Mouse (Mus musculus): Measurements from ENCODE around the gene Ifi211. TPM values are rescaled to one million over a fixed set of nuclear protein-coding genes. Genes with fewer than 3 reads are reported as not detected.
"Not testable (repeated sequence)": the region's sequence is repeated elsewhere in the genome, so short reads cannot be mapped to it uniquely, and the experiment has no call there.

Ifi211 gene
- polyA plus RNA-seq (2015; fragmentation: Nextera tagmentation; extraction: Ambion mirVana), result 2.9 and 4.5 TPM in 2 replicates

GRCm38 (mm10) chr1:173912548-173913255, at the start of gene Ifi211:
TSS of gene Ifi211 (minus strand) at chr1:173913046.
- ATAC-seq (replicated peaks; ENCODE audit: insufficient number of reproducible peaks, insufficient read depth, low FRiP score, low read depth); H3K9me3 ChIP-seq (replicated peaks); H3K36me3 ChIP-seq; H3K9ac ChIP-seq; H3K4me3 ChIP-seq; H3K4me1 ChIP-seq (replicated peaks); H3K4me2 ChIP-seq; H3K27me3 ChIP-seq; H3K27ac ChIP-seq: not testable (repeated sequence)
- 66% methylated on average over 6 of the region's 6 CpGs for WGBS

GRCm38 (mm10) chr1:173961491-173961890, 48.6 kb upstream of the Ifi211 start:
- not testable (repeated sequence) for ATAC-seq (replicated peaks; ENCODE audit: insufficient number of reproducible peaks, insufficient read depth, low FRiP score, low read depth); H3K9ac ChIP-seq; H3K9me3 ChIP-seq (replicated peaks); H3K4me3 ChIP-seq; H3K36me3 ChIP-seq; H3K4me1 ChIP-seq (replicated peaks); H3K27ac ChIP-seq; H3K4me2 ChIP-seq; H3K27me3 ChIP-seq
- WGBS, result 63% methylated on average over 1 of the region's 1 CpGs

GRCm38 (mm10) chr1:173959998-173960397, 47.2 kb upstream of the Ifi211 start:
- ATAC-seq (replicated peaks; ENCODE audit: insufficient number of reproducible peaks, insufficient read depth, low FRiP score, low read depth); H3K4me1 ChIP-seq (replicated peaks); H3K36me3 ChIP-seq; H3K9me3 ChIP-seq (replicated peaks); H3K9ac ChIP-seq; H3K4me2 ChIP-seq; H3K27me3 ChIP-seq; H3K27ac ChIP-seq; H3K4me3 ChIP-seq: not testable (repeated sequence)
- WGBS, result 57% methylated on average over 3 of the region's 3 CpGs

GRCm38 (mm10) chr1:173955839-173956527, 43.1 kb upstream of the Ifi211 start:
- ATAC-seq (replicated peaks; ENCODE audit: insufficient number of reproducible peaks, insufficient read depth, low FRiP score, low read depth); H3K9ac ChIP-seq; H3K4me2 ChIP-seq; H3K27ac ChIP-seq; H3K9me3 ChIP-seq (replicated peaks); H3K4me3 ChIP-seq; H3K4me1 ChIP-seq (replicated peaks); H3K36me3 ChIP-seq; H3K27me3 ChIP-seq: not testable (repeated sequence)
- 58% methylated on average over 3 of the region's 3 CpGs for WGBS

GRCm38 (mm10) chr1:173955071-173955796, 42.4 kb upstream of the Ifi211 start:
- Histone ChIP-seq H3K9me3 (replicated peaks) (no peaks in the 10 kb centered on the region), H3K27ac (no peak overlapping the region), H3K9ac (no peak overlapping the region), H3K27me3 (no peaks in the 10 kb centered on the region), H3K4me1 (replicated peaks) (no peaks in the 10 kb centered on the region), H3K4me2 (no peak overlapping the region), H3K4me3 (no peak overlapping the region), H3K36me3 (no peaks in the 10 kb centered on the region)
- ATAC-seq (replicated peaks; ENCODE audit: insufficient number of reproducible peaks, insufficient read depth, low FRiP score, low read depth), result no peak
- WGBS, result 84% methylated on average over 2 of the region's 2 CpGs

GRCm38 (mm10) chr1:173953563-173953962, 40.7 kb upstream of the Ifi211 start:
- Histone ChIP-seq H3K4me3 (no peak overlapping the region), H3K36me3 (no peaks in the 10 kb centered on the region), H3K9me3 (replicated peaks) (no peaks in the 10 kb centered on the region), H3K27me3 (no peaks in the 10 kb centered on the region), H3K4me2 (no peak overlapping the region), H3K4me1 (replicated peaks) (no peaks in the 10 kb centered on the region), H3K27ac (no peak overlapping the region), H3K9ac (no peak overlapping the region)
- no peak for ATAC-seq (replicated peaks; ENCODE audit: insufficient number of reproducible peaks, insufficient read depth, low FRiP score, low read depth)
- 74% methylated on average over 1 of the region's 1 CpGs for WGBS

GRCm38 (mm10) chr1:173949044-173949443, 36.2 kb upstream of the Ifi211 start:
- not testable (repeated sequence) for H3K36me3 ChIP-seq; H3K27ac ChIP-seq; H3K4me3 ChIP-seq; H3K9me3 ChIP-seq (replicated peaks); H3K9ac ChIP-seq; H3K27me3 ChIP-seq; ATAC-seq (replicated peaks; ENCODE audit: insufficient number of reproducible peaks, insufficient read depth, low FRiP score, low read depth); H3K4me2 ChIP-seq; H3K4me1 ChIP-seq (replicated peaks)
- 72% methylated on average over 2 of the region's 2 CpGs for WGBS

GRCm38 (mm10) chr1:173942780-173943066, 29.9 kb upstream of the Ifi211 start:
- H3K4me3 ChIP-seq; H3K4me2 ChIP-seq; H3K9me3 ChIP-seq (replicated peaks); ATAC-seq (replicated peaks; ENCODE audit: insufficient number of reproducible peaks, insufficient read depth, low FRiP score, low read depth); H3K9ac ChIP-seq; H3K4me1 ChIP-seq (replicated peaks); H3K27ac ChIP-seq; H3K27me3 ChIP-seq; H3K36me3 ChIP-seq: not testable (repeated sequence)

- H3K9me3 ChIP-seq (replicated peaks); H3K4me2 ChIP-seq; H3K9ac ChIP-seq; H3K27me3 ChIP-seq; H3K36me3 ChIP-seq; H3K4me3 ChIP-seq; ATAC-seq (replicated peaks; ENCODE audit: insufficient number of reproducible peaks, insufficient read depth, low FRiP score, low read depth); H3K27ac ChIP-seq; H3K4me1 ChIP-seq (replicated peaks): not testable (repeated sequence)
- 65% methylated on average over 3 of the region's 3 CpGs for WGBS
These were observed 29.3 kb upstream of the Ifi211 start, which contains the start of the genes Mndal and Ifi203 for GRCm38 (mm10) chr1:173941924-173942779. TSS of gene Mndal (minus strand) at chr1:173942491. TSS of gene Ifi203 (minus strand) at chr1:173942672.

- not testable (repeated sequence) for H3K4me1 ChIP-seq (replicated peaks); H3K4me2 ChIP-seq
These were observed 28.7 kb upstream of the Ifi211 start for GRCm38 (mm10) chr1:173941522-173941921.

GRCm38 (mm10) chr1:173919279-173919678, 6.4 kb upstream of the Ifi211 start:
- not testable (repeated sequence) for H3K4me2 ChIP-seq
- WGBS, result 46% methylated on average over 3 of the region's 3 CpGs

More at GRCm38 (mm10) chr1:173941522-173941921, 28.7 kb upstream of the Ifi211 start:
- H3K9ac ChIP-seq; H3K36me3 ChIP-seq; H3K27ac ChIP-seq; H3K9me3 ChIP-seq (replicated peaks); H3K4me3 ChIP-seq; H3K27me3 ChIP-seq; ATAC-seq (replicated peaks; ENCODE audit: insufficient number of reproducible peaks, insufficient read depth, low FRiP score, low read depth): not testable (repeated sequence)
- WGBS, result 82% methylated on average over 2 of the region's 2 CpGs

More at GRCm38 (mm10) chr1:173919279-173919678, 6.4 kb upstream of the Ifi211 start:
- H3K27me3 ChIP-seq; H3K36me3 ChIP-seq; H3K9me3 ChIP-seq (replicated peaks); H3K9ac ChIP-seq; ATAC-seq (replicated peaks; ENCODE audit: insufficient number of reproducible peaks, insufficient read depth, low FRiP score, low read depth); H3K27ac ChIP-seq; H3K4me3 ChIP-seq; H3K4me1 ChIP-seq (replicated peaks): not testable (repeated sequence)
